Comparison of ENCODE assay signal across 8 mouse cellular contexts in genomic region chr16:20619541-20620398, GRCm38 (mm10). TPM values are rescaled to one million over a fixed set of nuclear protein-coding genes. Genes with fewer than 3 reads are reported as not detected.
DNase-seq lines count a peak whose midpoint lies in the region; ATAC-seq and TF ChIP-seq lines count a peak whose summit lies in the region.

No protein-coding gene starts in this region.

- no peaks in the 10 kb centered on the region for H3K27me3 ChIP-seq in forebrain, embryonic 16.5 days (replicated peaks; ENCODE audit: control insufficient read depth, insufficient read depth, low read length)
- no peaks in the 10 kb centered on the region for H3K27me3 ChIP-seq in stomach, postnatal 0 days (ENCODE audit: control insufficient read depth, insufficient read depth, low read length)

- peak overlapping the region; percentile 92 for H3K27ac ChIP-seq in forebrain, embryonic 16.5 days (ENCODE audit: low read length)
- no peak overlapping the region for H3K27ac ChIP-seq in stomach, postnatal 0 days (replicated peaks)

- peaks cover 16% of the 10 kb centered on the region for H3K4me1 ChIP-seq in forebrain, embryonic 16.5 days (replicated peaks; ENCODE audit: control insufficient read depth, insufficient read depth, low read length)
- H3K4me1 ChIP-seq in stomach, postnatal 0 days (replicated peaks; ENCODE audit: control insufficient read depth, insufficient read depth) = peaks cover 6% of the 10 kb centered on the region

- WGBS in forebrain, embryonic 16.5 days = under 1% methylated on average over 79 of the region's 83 CpGs
- WGBS in stomach, postnatal 0 days = 4% methylated on average over 64 of the region's 83 CpGs

- peak overlapping the region; percentile 92 for H3K4me2 ChIP-seq in forebrain, embryonic 16.5 days (ENCODE audit: low read length)
- H3K4me2 ChIP-seq in stomach, postnatal 0 days (replicated peaks; ENCODE audit: low read depth) = peak overlapping the region; percentile 100

- peak; percentile 6; the same call in 1 of the 2 replicates for ATAC-seq in forebrain, embryonic 16.5 days
- ATAC-seq in stomach, postnatal 0 days (ENCODE audit: low FRiP score, low TSS enrichment) = peak; percentile 64

- no peak for TF ChIP-seq EP300 in stomach, postnatal 0 days (optimal IDR thresholded peaks at IDR 0.05)

- intact Hi-C loops in left cerebral cortex, postnatal 14 days (cut with DNase I) = no loop called here

- H3K4me3 ChIP-seq in forebrain, embryonic 16.5 days (replicated peaks; ENCODE audit: low read length) = peak overlapping the region; percentile 78
- peak overlapping the region; percentile 63 for H3K4me3 ChIP-seq in stomach, postnatal 0 days (ENCODE audit: low read depth, low read length)

- no peak for TF ChIP-seq CTCF in stomach, postnatal 0 days (IDR thresholded peaks at IDR 0.05; ENCODE audit: low read depth)

- DNase-seq in thymus, postnatal 0 days (ENCODE audit: low spot score) = peak; percentile 15
- no peak for DNase-seq in thymus, adult 18-20 months
- DNase-seq in c-Kit-positive CD71-positive TER-119-positive erythroid progenitor cells, embryonic 14.5 days (ENCODE audit: low spot score) = peak; percentile 22
- peak; percentile 48 for DNase-seq in kidney, adult 18-20 months
- peak; percentile 33 to 40 for DNase-seq in lung, postnatal 4 days
- DNase-seq in stomach, postnatal 0 days (ENCODE audit: low spot score) = peak; percentile 64
- DNase-seq in left cerebral cortex, postnatal 14 days (ENCODE audit: low spot score in 2 of 2) = no peak

- no peaks in the 10 kb centered on the region for H3K36me3 ChIP-seq in forebrain, embryonic 16.5 days (ENCODE audit: control insufficient read depth, insufficient read depth)
- no peaks in the 10 kb centered on the region for H3K36me3 ChIP-seq in stomach, postnatal 0 days (ENCODE audit: control insufficient read depth, insufficient read depth, low read length)

- H3K9ac ChIP-seq in forebrain, embryonic 16.5 days (replicated peaks; ENCODE audit: low read depth, low read length) = peak overlapping the region; percentile 72
- no peak overlapping the region for H3K9ac ChIP-seq in stomach, postnatal 0 days (ENCODE audit: low read length)

- H3K9me3 ChIP-seq in forebrain, embryonic 16.5 days (ENCODE audit: control insufficient read depth, low read length) = no peaks in the 10 kb centered on the region
- H3K9me3 ChIP-seq in stomach, postnatal 0 days (ENCODE audit: control insufficient read depth, low read length) = no peaks in the 10 kb centered on the region

RNA-seq across cellular contexts. Expression of gene Camk2n2, which starts 1.3 kb away (rescaled TPM):
- polyA plus RNA-seq in thymus, postnatal 0 days (2015; fragmentation: Nextera tagmentation; extraction: Ambion mirVana) = 0.48 and 0.52 TPM in 2 replicates
- polyA plus RNA-seq in forebrain, embryonic 16.5 days (2015; fragmentation: Nextera tagmentation; extraction: Ambion mirVana) = 18.8 and 22.5 TPM in 2 replicates
- 0.74 and 1.2 TPM in 2 replicates for polyA plus RNA-seq in stomach, postnatal 0 days (2015; fragmentation: Nextera tagmentation; extraction: Ambion mirVana)
- total RNA-seq in left cerebral cortex, postnatal 14 days (2021) = 100 to 1,000 TPM; 176 to 177 TPM

RNA-seq across cellular contexts. Expression of gene Alg3, which starts 8.2 kb away (rescaled TPM):
- polyA plus RNA-seq in thymus, postnatal 0 days (2015; fragmentation: Nextera tagmentation; extraction: Ambion mirVana) = 22.9 and 28.4 TPM in 2 replicates
- polyA plus RNA-seq in forebrain, embryonic 16.5 days (2015; fragmentation: Nextera tagmentation; extraction: Ambion mirVana) = 30.9 and 34.0 TPM in 2 replicates
- 24.5 and 25.8 TPM in 2 replicates for polyA plus RNA-seq in stomach, postnatal 0 days (2015; fragmentation: Nextera tagmentation; extraction: Ambion mirVana)
- total RNA-seq in left cerebral cortex, postnatal 14 days (2021) = 10 to 100 TPM; 13.0 to 14.3 TPM

RNA-seq across cellular contexts. Expression of gene Gm49333, which starts 8.4 kb away (rescaled TPM):
- polyA plus RNA-seq in thymus, postnatal 0 days (2015; fragmentation: Nextera tagmentation; extraction: Ambion mirVana) = not detected in 2 replicates
- not detected in 2 replicates for polyA plus RNA-seq in forebrain, embryonic 16.5 days (2015; fragmentation: Nextera tagmentation; extraction: Ambion mirVana)
- not detected in 2 replicates for polyA plus RNA-seq in stomach, postnatal 0 days (2015; fragmentation: Nextera tagmentation; extraction: Ambion mirVana)
- total RNA-seq in left cerebral cortex, postnatal 14 days (2021) = under 1 TPM in 1 of 2 experiments, not detected in 1; 0.34 TPM

RNA-seq across cellular contexts. Expression of gene Eef1akmt4, which starts 8.4 kb away (rescaled TPM):
- polyA plus RNA-seq in thymus, postnatal 0 days (2015; fragmentation: Nextera tagmentation; extraction: Ambion mirVana) = 26.4 and 32.3 TPM in 2 replicates
- polyA plus RNA-seq in forebrain, embryonic 16.5 days (2015; fragmentation: Nextera tagmentation; extraction: Ambion mirVana) = 15.4 and 16.4 TPM in 2 replicates
- 19.2 and 21.4 TPM in 2 replicates for polyA plus RNA-seq in stomach, postnatal 0 days (2015; fragmentation: Nextera tagmentation; extraction: Ambion mirVana)
- total RNA-seq in left cerebral cortex, postnatal 14 days (2021) = 1 to 10 TPM; 1.6 to 2.6 TPM

RNA-seq across cellular contexts. Expression of gene Ece2, which starts 9.9 kb away (rescaled TPM):
- polyA plus RNA-seq in thymus, postnatal 0 days (2015; fragmentation: Nextera tagmentation; extraction: Ambion mirVana) = 0.08 and 0.23 TPM in 2 replicates
- 12.4 and 17.0 TPM in 2 replicates for polyA plus RNA-seq in forebrain, embryonic 16.5 days (2015; fragmentation: Nextera tagmentation; extraction: Ambion mirVana)
- 0.61 and 0.89 TPM in 2 replicates for polyA plus RNA-seq in stomach, postnatal 0 days (2015; fragmentation: Nextera tagmentation; extraction: Ambion mirVana)
- 10 to 100 TPM; 22.3 to 26.2 TPM for total RNA-seq in left cerebral cortex, postnatal 14 days (2021)

Comparison
In these comparisons a context has a peak if more than half of its experiments do, and no peak if none do; other contexts are left out.
1. DNase-seq: peak in thymus, postnatal 0 days (single experiment), c-Kit-positive CD71-positive TER-119-positive erythroid progenitor cells, embryonic 14.5 days (single experiment), kidney, adult 18-20 months (single experiment), lung, postnatal 4 days (2 of 2) and stomach, postnatal 0 days (single experiment); none in thymus, adult 18-20 months (0 of 2) and left cerebral cortex, postnatal 14 days (0 of 2).